Mouse (Mus musculus) E14TG2a.4 (cell line): ENCODE measurements around the gene Thg1l.

Experiments used
- CTCF ChIP-seq: conservative IDR thresholded peaks from 2 replicates; pipeline ENCODE4 v1.5.1; 2014; ENCODE audit warnings: low read length
- NANOG ChIP-seq: IDR thresholded peaks from 2 replicates; pipeline ENCODE4 v1.6.1; 2014; ENCODE audit warnings: borderline replicate concordance, low read length, mixed read lengths
- POU5F1 ChIP-seq: IDR thresholded peaks from 2 replicates; pipeline ENCODE4 v1.6.1; 2014; ENCODE audit warnings: low read length, borderline replicate concordance

DNA sequence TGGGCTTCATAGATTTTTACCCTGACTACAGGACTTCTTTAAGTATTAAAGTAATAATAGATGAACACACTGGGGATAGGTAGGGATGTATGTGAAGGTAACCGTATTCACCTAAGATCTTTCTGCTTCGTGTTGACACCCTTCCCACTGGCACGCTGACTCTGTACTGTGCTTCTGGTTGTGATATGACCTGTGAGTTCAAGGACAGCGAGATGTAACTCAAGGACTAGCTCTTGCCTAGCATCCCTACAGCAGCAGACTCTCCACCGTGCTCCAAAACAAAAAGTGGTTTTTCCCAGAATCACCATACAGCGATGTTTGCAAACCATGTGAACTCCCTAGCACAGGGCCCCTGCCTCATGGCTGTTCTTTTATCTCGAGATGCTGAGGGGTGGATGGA is 47.2 kb downstream of the Thg1l start:
- TF ChIP-seq CTCF (no peak), POU5F1 (no peak), NANOG (no peak)
